Mouse (Mus musculus) testis, adult 2 months (tissue): ENCODE measurements around the gene Cacna2d1.

Experiments used
- CTCF ChIP-seq: fragments of 200-500 bp; IDR thresholded peaks from 2 replicates; pipeline ENCODE4 v1.5.1; 2012; ENCODE audit warnings: low read depth, mild to moderate bottlenecking, inconsistent platforms, low read length, moderate library complexity; ENCODE audit not compliant: control insufficient read depth, insufficient read depth, insufficient replicate concordance
- POLR2A ChIP-seq: fragments of 200-500 bp; IDR thresholded peaks from 2 replicates; pipeline ENCODE4 v1.6.1; 2012; ENCODE audit warnings: low read depth, mild to moderate bottlenecking, inconsistent platforms, low read length, moderate library complexity; ENCODE audit not compliant: control insufficient read depth

DNA sequence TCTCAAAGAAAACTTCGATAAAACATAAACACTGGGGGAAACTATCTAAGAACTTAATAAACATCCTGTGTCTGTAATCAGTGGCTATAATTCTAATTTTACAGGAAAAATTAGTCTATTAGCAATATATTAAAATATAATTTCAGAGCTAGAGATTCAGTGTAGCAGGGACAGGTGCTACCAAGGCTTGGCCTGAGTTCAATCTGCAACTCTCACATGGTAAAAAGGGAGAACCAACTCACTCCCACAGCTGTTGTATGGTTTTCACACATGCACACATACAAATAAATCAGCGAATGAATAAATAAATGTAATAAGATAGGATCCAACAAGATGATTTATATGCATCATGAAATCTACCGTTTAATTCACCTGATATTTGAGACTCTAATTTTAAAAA is 484.0 kb downstream of the Cacna2d1 start:
- TF ChIP-seq CTCF: no peak
- TF ChIP-seq POLR2A: no peak
